Mouse (Mus musculus): Measurements from ENCODE around the gene Vasp. TPM values are rescaled to one million over a fixed set of nuclear protein-coding genes. Genes with fewer than 3 reads are reported as not detected.

Gene Vasp
- total RNA-seq (2021), result 10 to 100 TPM; 11.6 to 22.2 TPM
- long read RNA-seq, experiment 1, partial matches to known transcripts, result 1 of 6 reads
- long read RNA-seq, experiment 1, other reads (novel, unspliced or antisense), result 3 of 6 reads
- long read RNA-seq, experiment 2, partial matches to known transcripts, result 1 of 6 reads
- long read RNA-seq, experiment 2, other reads (novel, unspliced or antisense), result 3 of 6 reads

DNA sequence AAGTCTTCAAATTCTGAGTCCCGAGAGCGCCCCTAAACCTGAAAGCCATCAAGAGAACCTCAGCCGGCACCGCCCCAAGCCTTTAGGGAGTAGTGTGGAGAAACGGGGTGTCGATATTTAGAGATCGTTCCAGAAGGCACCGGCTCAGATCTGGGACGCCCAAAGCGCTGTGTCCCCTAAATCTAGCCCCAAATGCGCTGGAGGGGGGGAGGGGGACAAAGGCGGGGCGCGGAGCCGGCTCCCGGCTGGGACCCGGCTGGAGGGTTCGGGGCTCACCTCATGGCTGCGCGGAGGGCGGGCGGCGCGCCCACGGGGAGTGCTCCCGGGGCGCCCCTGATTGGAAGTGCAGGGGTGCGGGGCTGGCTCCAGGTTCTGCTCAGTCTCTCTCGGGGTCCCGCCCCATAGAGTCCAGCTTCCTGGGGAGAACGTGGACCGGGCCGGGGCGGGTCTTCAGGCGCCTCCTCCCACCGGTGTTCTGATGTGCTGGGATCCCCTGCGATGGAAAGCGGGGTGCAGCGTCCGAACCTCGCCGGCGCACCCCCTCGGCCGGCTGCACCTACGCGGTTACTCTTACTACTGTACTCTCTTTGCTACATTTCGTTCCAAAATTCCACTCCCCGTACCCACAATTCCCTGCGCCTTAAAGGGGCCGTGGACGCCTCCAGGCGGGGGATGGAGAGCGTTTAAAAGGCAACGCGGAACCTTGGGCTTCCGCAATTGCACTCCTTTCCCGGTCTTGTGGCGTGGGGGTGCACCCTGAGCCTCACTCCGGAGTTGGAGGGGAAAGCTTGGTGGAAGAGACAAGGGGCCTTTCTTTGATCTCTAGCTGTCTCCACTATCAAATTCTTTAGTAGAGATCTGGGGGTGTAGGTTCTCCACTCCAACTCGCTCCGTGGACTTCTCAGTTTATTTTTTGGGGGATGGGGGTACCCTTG lies at the start of gene Vasp:
Gene Vasp, minus strand, starts transcription at position 580 of the 935 bp plus-strand sequence.
- peak; percentile 86 for DNase-seq (ENCODE audit: low spot score)

DNA sequence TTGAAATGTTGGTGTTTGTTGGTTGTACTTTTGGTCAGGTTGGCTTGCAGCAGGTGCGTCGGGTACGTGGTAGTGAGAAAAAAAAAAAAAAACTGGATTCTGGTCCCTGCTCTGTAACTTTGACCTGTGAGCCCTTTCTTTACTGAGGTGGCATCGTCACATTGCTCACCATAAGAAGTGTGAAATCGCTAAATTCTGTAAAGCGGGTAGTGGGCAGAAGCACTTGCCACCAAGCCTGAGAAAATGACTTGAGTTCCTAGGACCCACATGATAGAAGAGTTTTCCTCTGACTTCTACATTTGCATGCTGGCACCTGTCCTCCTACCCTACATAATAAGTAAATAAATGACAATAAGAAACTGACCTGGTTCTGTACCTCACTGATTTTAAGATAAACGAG lies 49.0 kb upstream of the Vasp start:
- DNase-seq (ENCODE audit: low spot score), result no peak

DNA sequence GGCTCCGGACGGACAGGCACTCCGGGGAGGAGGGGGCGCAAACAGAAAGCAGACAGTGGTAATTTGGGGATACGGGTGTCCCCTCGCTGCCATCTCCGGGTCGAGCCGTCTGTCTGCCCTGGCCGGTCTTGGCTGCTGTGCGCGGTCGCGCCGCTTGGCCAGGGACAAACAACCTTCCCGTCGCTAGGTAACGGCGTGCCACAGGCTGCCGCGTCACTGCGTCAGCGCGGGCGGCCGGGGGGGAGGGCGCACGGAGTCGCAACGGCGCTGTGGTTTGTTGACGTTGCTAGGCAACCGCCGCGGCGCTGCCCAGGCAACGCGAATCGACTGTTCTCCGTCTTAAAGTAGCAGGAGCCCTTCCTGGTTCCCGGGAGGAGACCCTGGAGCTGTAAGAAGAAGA lies 48.3 kb upstream of the Vasp start:
- DNase-seq (ENCODE audit: low spot score), result peak; percentile 96

DNA sequence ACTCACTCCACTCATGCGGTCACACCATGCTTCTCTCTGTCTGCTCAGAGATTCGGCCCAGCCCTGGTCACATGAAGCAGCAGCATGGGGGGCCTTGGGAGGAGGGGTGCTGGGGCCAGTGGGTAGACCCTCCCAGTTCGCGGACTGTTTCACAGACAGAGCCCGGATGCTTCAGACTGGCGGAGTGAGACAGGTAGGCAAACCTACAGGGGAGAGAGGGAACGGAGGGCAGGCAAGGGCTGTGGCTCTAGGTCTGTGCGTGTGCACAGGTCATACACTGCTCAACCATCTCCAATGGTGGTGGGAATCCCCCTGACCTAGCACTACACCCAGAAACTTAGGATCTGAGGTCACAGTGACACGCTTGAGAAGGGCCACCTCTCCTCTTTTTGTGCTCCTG lies 47.8 kb upstream of the Vasp start:
- no peak for DNase-seq (ENCODE audit: low spot score)

DNA sequence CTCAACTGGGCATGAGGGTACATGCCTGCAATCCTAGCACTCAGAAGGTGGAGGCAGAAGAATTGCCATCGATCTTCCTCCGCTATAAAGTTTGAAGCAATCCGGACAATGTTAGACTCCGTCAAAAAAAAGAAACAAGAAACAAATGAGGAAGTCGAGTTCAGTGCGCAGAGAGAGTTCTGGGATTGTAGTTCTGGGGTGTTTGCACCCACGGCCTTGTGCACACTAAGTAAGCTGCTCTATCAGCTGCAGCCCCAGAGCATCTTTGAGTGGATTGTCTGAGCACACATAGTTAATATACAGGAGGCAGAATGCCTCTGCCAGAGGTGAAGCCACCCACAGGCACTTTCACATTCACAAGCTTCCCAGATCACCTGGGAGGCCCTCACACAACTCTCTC lies 47.1 kb upstream of the Vasp start:
- DNase-seq (ENCODE audit: low spot score), result no peak

DNA sequence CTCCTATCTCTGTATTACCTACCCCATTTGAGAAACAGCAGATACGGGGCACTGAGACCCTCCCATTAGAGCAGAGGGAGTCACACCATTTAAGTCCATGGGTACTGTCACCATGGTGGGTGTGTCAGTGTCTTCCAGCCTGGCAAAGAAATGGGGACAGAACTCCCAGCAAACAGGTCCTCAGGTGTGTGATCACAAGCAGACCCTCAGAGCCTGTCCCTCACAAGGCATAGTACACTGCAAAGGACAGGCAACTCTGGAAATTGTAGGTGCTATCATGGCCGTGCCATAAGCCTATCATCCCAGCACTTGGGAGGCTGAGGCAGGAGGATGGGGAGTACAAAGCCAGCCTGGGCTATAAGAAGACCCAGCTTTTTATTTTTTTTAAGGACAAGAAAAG lies 46.6 kb upstream of the Vasp start:
- no peak for DNase-seq (ENCODE audit: low spot score)

DNA sequence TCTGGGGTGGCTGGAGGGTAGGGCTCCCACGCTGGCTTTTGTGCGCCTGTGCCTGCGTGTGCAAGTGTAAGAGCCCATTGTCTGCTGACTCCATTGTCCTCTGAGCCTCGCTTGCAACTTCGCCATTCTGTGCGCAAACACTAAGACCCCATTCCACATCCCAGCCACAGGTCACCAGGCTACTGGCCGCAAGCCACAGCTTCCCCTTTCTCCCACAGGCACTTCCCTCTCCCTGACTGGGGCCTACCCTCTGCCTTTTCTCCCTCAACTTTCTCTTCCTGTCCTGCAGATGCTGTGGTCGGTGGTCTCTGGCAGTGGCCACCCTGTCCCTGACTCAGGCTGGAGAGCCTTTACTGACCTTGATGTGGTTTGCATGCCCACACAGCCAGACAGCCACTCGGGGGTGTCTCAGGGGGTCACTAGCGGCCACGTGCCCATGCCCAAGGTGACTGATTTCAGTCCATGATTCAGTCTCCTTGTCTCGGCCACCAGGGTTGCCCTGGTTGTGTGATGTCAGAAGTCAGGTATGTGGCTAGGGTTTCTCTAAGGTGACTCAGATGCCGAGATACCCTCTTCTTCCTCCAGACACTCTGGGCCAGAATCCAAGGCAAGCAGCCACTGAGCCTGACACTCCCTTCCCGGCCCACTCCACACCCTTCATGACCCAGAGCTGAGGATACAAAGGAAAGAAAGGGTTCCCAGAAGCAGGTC lies 45.0 kb upstream of the Vasp start:
- no peak for DNase-seq (ENCODE audit: low spot score)

DNA sequence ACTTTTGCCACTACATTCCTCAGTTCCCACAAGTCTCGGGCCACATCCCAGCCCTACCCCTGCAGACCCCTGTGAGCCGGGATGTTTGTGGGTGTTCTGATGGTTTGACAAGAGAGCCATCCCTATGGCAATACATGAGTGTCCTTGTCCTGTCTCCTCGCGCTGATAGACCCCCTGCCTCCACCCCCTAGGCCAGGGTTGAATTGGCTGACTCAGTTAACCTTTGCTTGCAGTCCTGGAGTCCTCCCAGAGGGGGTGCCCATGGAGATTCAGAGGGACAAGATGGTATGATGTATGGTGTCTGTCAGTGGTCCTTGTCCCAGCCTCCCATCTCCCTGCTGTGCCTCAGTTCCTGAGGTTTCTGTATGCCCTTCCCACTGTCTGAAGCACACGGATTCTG lies 42.4 kb upstream of the Vasp start:
- no peak for DNase-seq (ENCODE audit: low spot score)

DNA sequence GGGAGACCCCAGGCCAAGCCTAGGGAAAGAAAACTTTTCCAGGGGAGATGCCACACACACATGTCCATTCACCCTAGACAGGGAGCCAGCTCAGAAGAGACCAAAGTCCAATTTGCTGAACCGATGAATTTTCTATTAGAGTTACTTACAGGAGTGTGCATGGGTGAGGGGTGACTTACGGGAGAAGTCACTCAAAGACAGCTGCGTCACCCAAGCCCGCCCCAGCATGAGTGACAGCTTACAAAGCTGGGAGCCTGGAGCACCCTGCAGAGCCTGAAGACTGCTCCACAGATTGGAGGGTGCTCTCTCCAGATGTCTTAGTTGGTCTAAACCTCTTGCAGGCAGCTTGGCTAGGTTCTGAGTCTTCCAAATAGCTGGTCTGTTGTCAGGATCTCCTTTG lies 40.4 kb upstream of the Vasp start:
- DNase-seq (ENCODE audit: low spot score), result no peak

DNA sequence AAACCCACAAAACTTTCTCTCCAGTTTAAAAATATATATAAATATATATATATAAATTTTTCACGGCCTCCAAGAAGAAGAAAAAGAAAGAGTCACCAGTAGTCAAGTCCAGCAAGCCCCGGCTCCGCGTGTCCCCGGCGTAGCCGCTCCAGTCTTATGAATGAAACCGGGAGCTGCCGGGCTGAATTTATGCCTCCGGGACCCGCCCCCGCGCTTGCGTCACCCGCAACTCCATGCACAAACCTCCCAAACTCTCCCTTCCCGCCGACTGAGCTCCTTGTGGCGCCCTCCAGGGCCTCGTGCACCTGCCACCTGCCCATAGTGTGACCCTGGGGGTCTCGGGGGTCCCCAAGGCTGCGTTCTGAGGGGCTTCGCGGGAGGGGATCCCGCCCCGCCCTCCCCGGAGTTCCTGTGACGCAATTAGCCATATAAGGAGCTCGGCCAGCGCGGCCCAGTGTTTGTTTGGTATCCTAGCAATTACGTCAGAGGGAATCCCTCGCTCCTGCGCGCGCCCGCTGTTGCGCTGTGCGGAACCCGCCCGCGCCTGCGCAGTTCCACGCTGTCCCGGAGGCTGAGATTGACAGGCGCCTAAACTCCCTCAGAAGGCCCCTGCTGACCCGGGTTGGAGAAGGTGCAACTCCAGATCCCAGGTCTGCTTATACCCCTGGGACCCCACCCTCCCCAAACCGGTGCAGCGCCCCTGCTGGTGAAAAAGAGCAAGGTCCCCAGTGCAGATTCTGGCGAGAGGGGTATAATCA lies 38.4 kb upstream of the Vasp start, which contains the start of gene Fosb:
Gene Fosb, minus strand, starts transcription at position 168 of the 758 bp plus-strand sequence.
- peak; percentile 95 for DNase-seq (ENCODE audit: low spot score)

DNA sequence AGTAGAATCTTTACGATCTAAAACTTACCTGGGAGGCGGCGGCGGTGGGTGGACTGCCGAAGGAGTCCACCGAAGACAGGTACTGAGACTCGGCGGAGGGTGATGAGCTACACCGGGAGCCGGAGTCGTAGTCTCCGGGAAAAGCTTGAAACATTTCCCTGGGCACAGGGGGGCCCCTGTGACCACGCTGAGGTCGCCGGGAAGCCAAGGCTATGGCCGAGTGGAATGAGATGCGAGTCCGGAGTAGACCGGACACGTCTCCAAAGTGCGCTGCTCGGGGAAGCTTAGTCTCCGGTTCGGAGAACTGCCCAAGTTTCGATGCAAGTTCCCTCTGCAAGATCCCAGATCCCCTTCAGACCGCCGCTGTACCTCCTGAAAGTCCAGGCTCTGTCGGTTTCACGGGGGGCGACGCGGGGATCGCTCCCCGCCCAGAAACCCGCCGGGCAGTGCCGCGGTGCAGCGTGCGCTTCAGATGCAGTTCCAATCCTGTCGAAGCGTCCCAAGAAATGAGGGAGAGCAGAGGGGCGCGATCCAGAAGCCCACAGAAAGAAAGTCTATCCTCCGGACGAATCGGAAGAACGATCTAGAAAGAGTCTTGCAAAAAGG lies 37.8 kb upstream of the Vasp start:
- no peak for DNase-seq (ENCODE audit: low spot score)

DNA sequence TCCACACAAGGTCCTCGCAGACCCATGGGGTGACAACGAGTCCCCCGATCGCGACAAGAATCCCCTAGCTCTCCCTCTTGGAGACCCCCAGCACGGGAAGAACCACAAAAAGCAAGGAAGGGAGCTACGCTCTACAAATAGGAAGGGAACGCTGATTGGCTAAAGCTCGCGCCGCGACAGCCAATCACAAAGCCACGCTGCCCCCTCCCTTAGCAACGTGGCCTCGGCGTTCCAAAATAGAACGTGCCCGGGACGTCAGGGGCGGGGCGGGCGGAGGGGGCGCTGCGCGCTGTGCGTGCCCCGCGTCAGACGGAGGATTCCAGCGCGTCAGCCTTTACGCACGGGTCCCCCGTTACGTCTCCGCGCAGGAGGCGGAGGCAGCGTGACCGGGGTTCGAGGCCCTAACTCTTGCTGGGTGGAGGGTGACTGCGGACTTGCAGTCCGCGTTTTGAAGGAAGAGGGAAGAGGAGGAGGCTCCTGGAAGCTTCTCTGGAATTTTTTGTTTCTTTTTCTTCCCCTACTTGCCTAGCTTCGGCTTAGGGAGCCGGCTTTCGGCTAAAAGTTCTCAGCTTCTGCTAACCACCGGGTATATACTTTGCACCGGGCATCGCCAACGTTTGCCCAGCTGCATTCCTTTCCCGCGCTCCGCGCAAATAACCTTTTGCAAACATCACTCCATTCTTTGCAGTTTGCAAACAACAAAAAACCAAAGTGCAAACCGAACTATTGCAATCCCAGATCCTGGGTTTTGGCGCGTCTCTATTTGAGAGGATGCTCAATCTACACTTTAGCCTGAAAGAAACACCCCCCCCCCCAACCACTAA lies 37.0 kb upstream of the Vasp start:
- peak; percentile 97 for DNase-seq (ENCODE audit: low spot score)

DNA sequence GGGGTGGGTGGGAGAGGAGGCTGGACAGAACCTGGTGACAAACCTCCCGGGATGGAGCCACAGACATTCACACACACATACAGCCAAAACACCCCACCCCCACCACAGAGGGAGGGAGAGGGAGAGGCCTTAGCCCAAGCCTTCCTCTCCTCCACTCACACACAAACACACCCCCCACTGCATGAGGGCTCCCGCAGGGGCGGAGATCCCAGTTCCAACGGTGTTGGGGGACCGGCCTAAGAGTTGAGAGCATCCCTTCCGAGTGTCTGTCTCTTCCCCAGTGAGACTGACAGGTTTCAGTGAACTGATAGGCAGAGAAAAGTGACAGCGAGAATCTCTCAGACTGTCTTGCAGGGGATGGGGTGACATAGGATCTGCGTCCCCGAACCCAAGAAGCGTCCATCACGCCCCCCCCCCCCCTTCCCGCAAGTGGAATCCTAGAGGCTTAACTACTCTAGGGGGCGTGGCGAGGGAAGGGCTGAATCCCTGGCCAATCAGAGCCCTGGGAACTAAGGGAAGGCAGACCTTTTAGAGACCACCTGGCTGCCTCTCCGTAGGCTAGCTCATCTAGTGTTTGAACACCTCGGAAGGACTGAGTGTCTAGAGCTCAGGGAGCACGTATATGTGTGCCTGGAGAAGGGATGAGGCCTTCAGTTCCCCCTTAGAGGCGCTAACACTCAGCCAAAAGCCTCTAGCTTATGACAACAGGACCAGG lies 36.3 kb upstream of the Vasp start:
- peak; percentile 84 for DNase-seq (ENCODE audit: low spot score)

DNA sequence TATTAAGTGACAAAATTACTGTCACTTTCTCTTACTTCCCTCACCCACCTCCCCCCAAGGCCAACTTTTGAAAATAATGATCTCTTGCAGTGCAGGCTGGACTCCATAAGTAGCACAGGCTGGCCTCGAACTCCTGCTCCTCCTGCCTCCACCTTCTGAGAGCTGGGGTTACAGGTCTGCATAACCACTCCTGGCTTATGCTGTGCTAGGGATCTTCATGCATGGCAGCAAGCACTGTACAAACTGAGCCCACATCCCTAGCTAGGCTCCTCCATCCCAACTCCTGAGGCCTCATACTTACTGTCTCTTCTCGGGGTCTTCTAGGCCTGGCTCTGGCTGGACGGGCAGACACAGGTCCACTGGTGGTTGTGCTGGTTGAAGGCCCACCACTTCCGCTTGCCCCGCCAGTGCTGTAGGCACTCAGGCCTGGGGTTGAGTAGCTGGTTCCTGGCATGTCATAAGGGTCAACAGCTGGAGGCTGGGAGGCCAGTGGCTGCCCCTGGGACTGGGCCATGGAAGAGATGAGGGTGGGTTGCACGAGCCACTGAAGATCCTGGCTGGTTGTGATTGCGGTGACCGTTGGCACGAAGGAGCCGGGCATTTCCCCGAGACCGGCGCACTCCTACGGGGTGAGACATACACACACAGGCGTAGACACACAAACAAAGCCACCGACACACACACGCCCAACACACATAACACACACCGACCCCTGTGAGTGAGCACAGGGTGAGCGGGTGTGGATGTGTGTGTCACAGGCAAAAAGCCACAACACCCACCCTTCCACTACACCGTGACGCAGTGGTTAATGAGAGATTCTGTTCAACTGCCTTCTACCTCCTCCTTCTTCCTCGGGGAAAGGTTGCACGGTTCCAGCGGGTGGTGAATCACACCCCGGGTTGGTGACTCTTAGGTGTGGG lies 35.5 kb upstream of the Vasp start:
- DNase-seq (ENCODE audit: low spot score), result no peak

DNA sequence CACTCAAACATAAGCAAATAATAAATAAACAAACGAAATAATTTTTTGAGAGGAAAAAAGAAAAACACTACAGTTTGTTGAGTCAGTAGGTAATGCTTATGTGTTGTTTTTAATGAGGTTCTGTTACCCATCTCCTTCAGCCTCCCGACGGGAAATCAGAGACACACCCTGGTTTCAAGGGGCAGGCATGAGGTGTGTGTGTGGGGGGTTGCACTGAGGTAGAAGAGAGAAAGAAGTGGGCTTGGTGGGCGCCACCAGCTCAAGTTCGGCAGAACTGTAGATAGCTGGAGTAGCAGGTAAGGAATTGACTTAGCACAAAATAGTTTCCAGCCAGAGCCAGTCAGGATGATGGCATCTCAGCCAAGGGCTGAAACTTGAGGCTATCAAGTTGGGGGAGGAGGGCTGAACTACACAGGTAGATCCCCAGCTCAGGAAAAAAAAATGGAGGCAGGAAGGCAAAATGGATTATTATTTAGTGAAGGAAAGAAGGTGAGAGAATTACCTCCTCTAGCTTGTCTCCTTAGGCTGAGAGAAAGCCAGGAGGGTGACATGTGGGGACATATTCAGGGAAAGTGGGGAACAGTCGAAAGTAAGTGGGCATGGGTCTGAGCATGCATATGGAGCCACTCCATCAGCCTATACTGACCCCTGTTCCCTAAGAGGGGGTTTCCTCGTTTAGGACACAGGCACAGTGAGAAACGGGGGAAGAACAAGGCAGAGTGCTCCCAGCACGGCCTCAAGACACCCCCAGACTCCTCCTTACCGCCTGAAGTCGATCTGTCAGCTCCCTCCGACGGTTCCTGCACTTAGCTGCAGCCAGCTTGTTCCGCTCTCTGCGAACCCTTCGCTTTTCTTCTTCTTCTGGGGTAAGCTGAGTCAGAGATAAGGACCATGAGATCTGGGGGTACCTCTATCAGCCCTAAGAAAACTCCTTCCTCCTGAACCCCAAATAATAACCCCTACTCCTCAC lies 34.5 kb upstream of the Vasp start:
- DNase-seq (ENCODE audit: low spot score), result no peak

DNA sequence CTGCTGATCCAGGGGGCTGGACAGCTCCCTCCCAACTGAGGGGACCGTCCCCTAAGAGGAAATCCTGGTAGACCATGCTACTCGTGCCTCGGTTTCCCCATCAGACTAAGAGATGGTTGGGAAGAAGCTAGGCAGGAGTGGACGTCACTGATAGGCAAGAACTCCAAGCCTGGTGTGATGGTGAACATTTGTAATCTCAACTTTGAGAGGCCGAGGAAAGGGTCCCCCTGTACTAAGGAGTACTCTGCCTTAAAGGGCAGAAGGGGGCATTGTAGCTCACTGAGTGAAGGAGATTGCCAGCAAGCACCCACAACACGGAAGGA lies 33.8 kb upstream of the Vasp start:
- no peak for DNase-seq (ENCODE audit: low spot score)
